ENCODE assay signal across 8 mouse cellular contexts in the genomic region with DNA sequence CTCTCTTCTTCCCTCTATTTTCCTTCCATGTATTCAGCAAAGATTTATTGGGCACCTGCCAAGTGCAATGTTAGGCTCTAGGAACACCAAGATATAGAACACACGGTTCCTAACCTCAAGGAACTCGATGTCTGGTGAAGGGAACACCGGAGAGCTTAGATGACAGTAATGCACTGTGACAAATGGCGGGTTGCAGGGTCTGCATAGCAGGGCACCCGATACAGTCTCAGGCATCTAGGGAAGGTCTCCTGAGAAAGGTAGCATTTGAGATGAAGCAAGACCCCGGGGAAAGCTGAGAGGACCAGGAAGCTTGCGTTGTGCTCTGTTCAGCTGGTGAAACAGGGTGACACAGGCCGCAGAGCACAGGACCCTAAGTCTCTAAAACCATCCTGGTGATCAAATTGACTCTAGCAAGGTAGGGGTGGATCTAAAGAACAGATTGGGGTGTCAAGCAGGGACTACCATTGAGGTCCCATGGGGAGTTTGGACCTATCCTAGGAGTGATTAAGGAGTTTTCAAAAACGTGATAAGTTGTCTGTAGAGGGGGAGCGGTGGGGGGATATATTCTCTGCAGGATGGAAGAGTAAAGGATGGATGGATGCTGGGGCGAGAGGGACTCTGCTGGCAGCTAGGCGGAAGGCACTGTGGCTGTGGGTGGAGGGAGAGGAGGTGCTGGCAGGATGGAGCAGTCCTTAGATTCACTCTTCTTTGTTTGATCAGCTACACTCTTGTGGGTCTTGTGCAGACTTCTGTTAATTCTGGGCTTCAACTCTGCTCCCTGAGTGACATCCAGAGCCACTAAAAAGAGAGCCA. TPM values are rescaled to one million over a fixed set of nuclear protein-coding genes. Genes with fewer than 3 reads are reported as not detected.
DNase-seq lines count a peak whose midpoint lies in the region; ATAC-seq and TF ChIP-seq lines count a peak whose summit lies in the region.

No protein-coding gene starts in this region.

- H3K4me3 ChIP-seq in kidney, embryonic 15.5 days (replicated peaks) = no peak overlapping the region
- peak overlapping the region; percentile 9; the same call in 1 of the 2 replicates for H3K4me3 ChIP-seq in cortical plate, adult 2 months (ENCODE audit: insufficient read depth, low read length)
- H3K4me3 ChIP-seq in heart, embryonic 15.5 days = no peak overlapping the region
- H3K4me3 ChIP-seq in limb, embryonic 14.5 days (replicated peaks; ENCODE audit: low read length) = no peak overlapping the region

- H3K9me3 ChIP-seq in kidney, embryonic 15.5 days (replicated peaks) = 0 out of 2 replicates have a peak, but pooled peaks cover 6% of the 10 kb centered on the region
- no peaks in the 10 kb centered on the region for H3K9me3 ChIP-seq in heart, embryonic 15.5 days (replicated peaks)
- no peaks in the 10 kb centered on the region; the same call in 1 of the 2 replicates for H3K9me3 ChIP-seq in limb, embryonic 14.5 days (ENCODE audit: control insufficient read depth, low read length)

- ATAC-seq in kidney, embryonic 15.5 days (replicated peaks; ENCODE audit: low FRiP score) = no peak
- no peak for ATAC-seq in heart, embryonic 15.5 days (replicated peaks; ENCODE audit: insufficient number of reproducible peaks, insufficient read depth, low FRiP score, low read depth)
- ATAC-seq in limb, embryonic 14.5 days (ENCODE audit: low FRiP score, low read depth) = no peak

- DNase-seq in kidney, adult 9 months = no peak
- DNase-seq in limb, embryonic 14.5 days (ENCODE audit: low spot score) = no peak
- no peak for DNase-seq in adrenal gland, adult 8-10 months
- DNase-seq in spleen, adult 12 weeks (ENCODE audit: low spot score) = no peak
- DNase-seq in frontal cortex, postnatal 36 days (ENCODE audit: low spot score in 2 of 2) = no peak

- H3K4me1 ChIP-seq in kidney, embryonic 15.5 days = peaks cover 30% of the 10 kb centered on the region
- peaks cover 2% of the 10 kb centered on the region; the same call in 1 of the 2 replicates for H3K4me1 ChIP-seq in cortical plate, adult 2 months (ENCODE audit: control insufficient read depth, insufficient read depth, low read length)
- peaks cover 21% of the 10 kb centered on the region for H3K4me1 ChIP-seq in heart, embryonic 15.5 days (replicated peaks)
- peaks cover 7% of the 10 kb centered on the region for H3K4me1 ChIP-seq in limb, embryonic 14.5 days (ENCODE audit: control insufficient read depth, insufficient read depth, low read length)

- TF ChIP-seq CTCF in cortical plate, adult 2 months (IDR thresholded peaks at IDR 0.05; ENCODE audit: extremely low read depth, insufficient read depth, low read length) = no peak

- peaks cover 39% of the 10 kb centered on the region for H3K27me3 ChIP-seq in kidney, embryonic 15.5 days
- peaks cover 13% of the 10 kb centered on the region; the same call in 1 of the 2 replicates for H3K27me3 ChIP-seq in heart, embryonic 15.5 days
- H3K27me3 ChIP-seq in limb, embryonic 14.5 days (ENCODE audit: control insufficient read depth, insufficient read depth, low read length) = peaks cover 15% of the 10 kb centered on the region

- no peak for TF ChIP-seq POLR2A in cortical plate, adult 2 months (IDR thresholded peaks at IDR 0.05; ENCODE audit: extremely low read depth, insufficient read depth, low read length)
- TF ChIP-seq POLR2A in limb, embryonic 14.5 days (IDR thresholded peaks at IDR 0.05; ENCODE audit: borderline replicate concordance, extremely low read depth, insufficient read depth, insufficient read length) = no peak

- peak overlapping the region; percentile 64 for H3K4me2 ChIP-seq in kidney, embryonic 15.5 days
- peak overlapping the region; percentile 69 for H3K4me2 ChIP-seq in heart, embryonic 15.5 days
- H3K4me2 ChIP-seq in limb, embryonic 14.5 days (replicated peaks; ENCODE audit: low read depth, low read length, severe bottlenecking) = peak overlapping the region; percentile 43; the same call in 1 of the 2 replicates

- H3K27ac ChIP-seq in kidney, embryonic 15.5 days = no peak overlapping the region
- H3K27ac ChIP-seq in cortical plate, adult 2 months (ENCODE audit: insufficient read depth, low read length) = no peak overlapping the region
- H3K27ac ChIP-seq in heart, embryonic 15.5 days = no peak overlapping the region
- no peak overlapping the region for H3K27ac ChIP-seq in limb, embryonic 14.5 days (replicated peaks; ENCODE audit: low read depth, low read length)

- WGBS in kidney, embryonic 15.5 days = 40% methylated on average over 12 of the region's 12 CpGs
- 54% methylated on average over 12 of the region's 12 CpGs for WGBS in heart, embryonic 15.5 days
- 53% methylated on average over 12 of the region's 12 CpGs for WGBS in limb, embryonic 14.5 days

- no peak overlapping the region for H3K9ac ChIP-seq in kidney, embryonic 15.5 days
- H3K9ac ChIP-seq in heart, embryonic 15.5 days = no peak overlapping the region; the same call in 1 of the 2 replicates
- H3K9ac ChIP-seq in limb, embryonic 14.5 days (ENCODE audit: low read depth, low read length, severe bottlenecking) = no peak overlapping the region

- no peaks in the 10 kb centered on the region for H3K36me3 ChIP-seq in kidney, embryonic 15.5 days
- no peaks in the 10 kb centered on the region for H3K36me3 ChIP-seq in heart, embryonic 15.5 days
- H3K36me3 ChIP-seq in limb, embryonic 14.5 days (ENCODE audit: control insufficient read depth, insufficient read depth, low read length) = no peaks in the 10 kb centered on the region

RNA-seq across cellular contexts. Expression of a gene that starts 43.5 kb away (rescaled TPM):
- 2.2 and 3.5 TPM in 2 replicates for polyA plus RNA-seq in kidney, embryonic 15.5 days (2015; fragmentation: Nextera tagmentation; extraction: Ambion mirVana)
- 0.35 and 0.51 TPM in 2 replicates for polyA plus RNA-seq in cortical plate, adult 2 months (2012; rRNA removed)
- 6.2 and 7.2 TPM in 2 replicates for polyA plus RNA-seq in heart, embryonic 15.5 days (2015; fragmentation: Nextera tagmentation; extraction: Ambion mirVana)
- 2.9 and 3.1 TPM in 2 replicates for polyA plus RNA-seq in limb, embryonic 14.5 days (2012; rRNA removed)
- 11.2 and 13.4 TPM in 2 replicates for polyA plus RNA-seq in limb, embryonic 14.5 days (2014; fragmentation: Nextera tagmentation; extraction: Ambion mirVana)
- total RNA-seq in adrenal gland, adult 8-10 months (2022) = 10 to 100 TPM; 19.8 to 41.2 (median 25.1) TPM
